Mouse (Mus musculus) lung, postnatal 0 days (tissue): ENCODE data around the gene Tspan32.

Experiments used
- CTCF ChIP-seq: IDR thresholded peaks from 2 replicates; pipeline ENCODE4 v1.5.1; 2016; ENCODE audit warnings: antibody characterized with exemption, mild to moderate bottlenecking
- EP300 ChIP-seq: IDR thresholded peaks from 2 replicates; pipeline ENCODE4 v1.6.1; 2016; ENCODE audit warnings: antibody characterized with exemption, mild to moderate bottlenecking, control low read depth

GRCm38 (mm10) chr7:143006097-143006755 lies 1.4 kb downstream of the Tspan32 start:
- TF ChIP-seq CTCF: no peak
- TF ChIP-seq EP300: peak; percentile 39; the same call in 1 of the 2 replicates
